Mouse (Mus musculus): ENCODE measurements at regions not wholly inside any gene's neighbourhood (a gene's known extent, or its start where the extent isn't known, plus 50 kb on each side); places are given as distances from the start of the nearest gene placed in this dataset.
A peak's percentile ranks its signal among the peaks of the same experiment; 100 is the strongest.

DNA sequence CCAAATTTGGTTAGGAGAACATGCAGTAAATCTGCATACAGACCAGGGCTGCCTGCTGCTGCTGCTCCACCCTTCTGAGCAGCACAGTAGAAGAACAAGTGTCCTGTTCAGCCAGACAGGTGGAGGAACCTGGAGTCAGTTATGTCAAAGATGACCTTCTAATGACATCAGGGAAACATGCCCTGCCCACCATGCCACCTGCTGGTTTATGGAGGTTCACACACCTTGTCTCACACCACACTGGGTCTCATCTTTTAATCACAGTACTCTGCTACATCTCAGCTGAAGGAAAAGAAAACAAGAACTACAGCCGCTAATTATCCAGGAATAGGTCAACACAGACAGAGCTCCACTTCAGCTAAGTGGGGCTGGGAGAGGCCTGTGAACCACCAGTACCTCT lies 159.0 kb upstream of the Gas1 start:
- no peak for ATAC-seq (replicated peaks in 1 of 2; ENCODE audit: insufficient read depth in 1 of 2, low FRiP score in 2 of 2, low TSS enrichment in 1 of 2, low read depth in 1 of 2, poor library complexity in 2 of 2, severe bottlenecking in 2 of 2)

DNA sequence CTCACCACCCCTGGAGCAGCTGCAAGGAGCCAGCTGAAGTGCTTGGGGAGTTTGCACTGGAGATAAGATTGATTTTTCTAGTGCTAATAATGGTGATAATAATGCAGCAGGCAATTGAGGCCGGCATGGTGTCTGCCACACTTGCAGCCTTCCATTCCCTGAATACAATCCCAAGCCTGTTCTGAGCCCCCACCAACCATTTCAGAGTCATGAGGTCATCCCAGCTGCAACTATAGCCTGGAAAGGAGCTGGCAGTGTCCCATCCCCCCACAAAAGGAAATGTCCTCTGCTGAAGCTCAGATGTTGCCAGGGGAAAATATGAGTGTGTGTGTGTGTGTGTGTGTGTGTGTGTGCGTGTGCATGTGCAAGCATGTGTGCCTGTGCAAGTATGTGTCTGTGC lies 160.2 kb upstream of the Gas1 start:
- no peak for ATAC-seq (replicated peaks in 1 of 2; ENCODE audit: insufficient read depth in 1 of 2, low FRiP score in 2 of 2, low TSS enrichment in 1 of 2, low read depth in 1 of 2, poor library complexity in 2 of 2, severe bottlenecking in 2 of 2)

DNA sequence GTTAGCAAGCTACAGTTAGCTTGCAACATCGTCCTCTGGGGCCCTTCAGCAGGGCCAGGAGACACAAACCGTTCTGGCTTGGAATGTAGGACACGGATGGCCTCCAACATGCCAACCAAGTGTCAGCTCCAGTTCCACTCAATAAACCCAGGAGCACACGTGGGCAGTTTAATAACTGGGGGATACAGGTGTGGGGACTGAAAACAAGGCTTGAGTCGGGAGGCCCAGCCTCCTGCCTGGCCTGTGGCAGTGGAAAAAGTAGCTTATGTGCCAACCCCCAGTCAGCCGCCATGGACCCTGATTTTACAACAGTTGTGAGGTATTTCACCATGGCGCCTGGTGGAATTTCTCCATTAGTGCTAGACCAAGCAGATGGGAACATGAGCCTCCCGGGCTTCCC lies 160.9 kb upstream of the Gas1 start:
- ATAC-seq (replicated peaks in 1 of 2; ENCODE audit: insufficient read depth in 1 of 2, low FRiP score in 2 of 2, low TSS enrichment in 1 of 2, low read depth in 1 of 2, poor library complexity in 2 of 2, severe bottlenecking in 2 of 2) = no peak

DNA sequence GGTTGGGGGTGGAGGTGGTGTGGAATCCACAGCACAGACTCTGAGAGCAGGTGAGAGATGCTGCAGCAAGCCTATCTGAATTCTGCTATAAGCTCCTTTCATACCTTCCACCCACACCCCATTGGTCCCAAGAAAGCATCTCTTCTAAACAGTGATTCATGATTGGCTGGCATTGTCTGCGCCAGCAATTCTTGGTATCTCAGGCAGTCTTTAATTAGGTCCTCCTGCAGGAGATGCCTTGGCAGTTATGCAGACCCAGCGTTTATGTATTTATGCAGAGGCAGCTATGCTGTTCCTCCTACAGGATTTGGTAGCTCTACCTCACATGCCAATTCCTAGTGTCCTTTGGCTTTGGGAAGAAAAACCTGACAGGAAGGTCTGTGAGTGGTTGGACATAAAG lies 162.9 kb upstream of the Gas1 start:
- ATAC-seq (replicated peaks in 1 of 2; ENCODE audit: insufficient read depth in 1 of 2, low FRiP score in 2 of 2, low TSS enrichment in 1 of 2, low read depth in 1 of 2, poor library complexity in 2 of 2, severe bottlenecking in 2 of 2) = no peak

DNA sequence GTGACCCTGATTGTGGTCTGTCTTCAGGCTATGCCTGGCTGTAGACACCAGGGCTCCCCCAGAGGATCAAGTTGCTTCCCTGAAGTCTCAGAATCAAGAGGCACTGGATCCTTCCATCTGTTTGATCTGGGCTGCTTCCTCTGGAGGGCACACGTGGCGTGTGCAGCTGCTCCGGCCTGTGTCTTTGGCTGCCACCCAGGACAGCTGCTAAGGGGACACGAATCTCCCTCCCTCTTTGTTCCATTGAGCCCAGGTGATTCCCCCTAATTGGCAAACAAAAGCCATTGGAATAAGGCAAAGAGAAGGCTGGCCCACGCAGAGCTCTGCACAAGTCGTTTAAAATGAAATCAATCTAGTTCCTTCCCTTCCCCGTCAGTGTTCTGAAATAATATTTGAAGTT lies 170.7 kb upstream of the Gas1 start:
- ATAC-seq (replicated peaks in 1 of 2; ENCODE audit: insufficient read depth in 1 of 2, low FRiP score in 2 of 2, low TSS enrichment in 1 of 2, low read depth in 1 of 2, poor library complexity in 2 of 2, severe bottlenecking in 2 of 2) = peak in 1 of 2 experiments; percentile 39; a peak in 1 of 4 replicates

DNA sequence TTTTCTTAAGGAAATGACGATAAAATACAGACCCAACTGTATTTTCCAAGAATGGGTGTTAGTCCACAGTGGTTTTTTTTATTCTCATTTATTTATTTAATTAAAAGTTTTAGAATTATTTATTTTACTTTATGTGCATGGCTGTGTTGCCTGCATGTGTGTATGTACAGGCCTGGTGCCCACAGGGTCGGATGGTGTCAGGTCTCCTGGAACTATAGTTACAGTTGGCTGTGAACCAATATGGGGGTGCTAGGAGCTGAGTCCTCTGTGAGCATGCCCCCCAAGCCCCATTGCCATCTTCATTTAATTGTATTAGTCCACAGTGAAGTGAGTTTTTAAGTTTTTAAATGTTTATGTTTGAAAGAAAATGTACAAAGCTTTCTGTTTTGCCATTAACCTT lies 171.3 kb upstream of the Gas1 start:
- no peak for ATAC-seq (replicated peaks in 1 of 2; ENCODE audit: insufficient read depth in 1 of 2, low FRiP score in 2 of 2, low TSS enrichment in 1 of 2, low read depth in 1 of 2, poor library complexity in 2 of 2, severe bottlenecking in 2 of 2)

DNA sequence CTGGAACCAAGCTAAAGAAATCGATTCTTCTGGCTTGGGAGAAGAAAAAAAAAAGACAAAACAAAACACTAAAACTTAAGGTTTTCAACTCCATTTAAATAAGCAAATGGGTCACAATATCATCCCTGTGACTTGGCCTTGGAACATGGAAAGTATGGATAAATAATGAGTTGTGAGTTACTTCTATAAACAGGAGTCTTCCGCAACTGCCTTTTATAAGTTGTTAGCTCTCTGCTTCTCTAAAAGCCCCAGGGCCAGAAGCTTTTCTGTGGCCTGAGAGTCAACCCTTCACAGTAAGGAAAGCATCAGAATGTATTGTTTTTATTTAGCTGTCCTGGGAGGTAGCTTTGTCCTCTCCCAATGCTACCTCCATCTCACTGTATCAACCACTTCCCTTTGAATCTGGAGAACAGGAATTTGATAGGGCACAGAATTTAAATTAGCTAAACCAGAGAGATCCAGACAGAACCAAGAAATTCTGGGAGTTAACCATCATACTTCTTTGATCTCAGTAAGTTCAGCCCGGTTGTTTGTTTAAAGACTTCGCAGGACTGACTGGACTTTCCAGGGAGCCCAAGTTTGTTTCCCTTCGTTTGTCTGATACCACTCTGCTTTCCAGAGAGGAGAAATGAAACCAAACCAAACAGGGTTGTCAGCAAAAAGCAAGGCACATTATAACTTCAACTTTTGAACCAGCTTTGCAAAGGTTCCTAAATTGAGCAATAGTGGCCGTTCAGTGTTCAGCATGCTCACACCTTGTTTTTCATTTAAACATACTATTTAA lies 178.7 kb upstream of the Gas1 start:
- no peak for ATAC-seq (replicated peaks in 1 of 2; ENCODE audit: insufficient read depth in 1 of 2, low FRiP score in 2 of 2, low TSS enrichment in 1 of 2, low read depth in 1 of 2, poor library complexity in 2 of 2, severe bottlenecking in 2 of 2)

DNA sequence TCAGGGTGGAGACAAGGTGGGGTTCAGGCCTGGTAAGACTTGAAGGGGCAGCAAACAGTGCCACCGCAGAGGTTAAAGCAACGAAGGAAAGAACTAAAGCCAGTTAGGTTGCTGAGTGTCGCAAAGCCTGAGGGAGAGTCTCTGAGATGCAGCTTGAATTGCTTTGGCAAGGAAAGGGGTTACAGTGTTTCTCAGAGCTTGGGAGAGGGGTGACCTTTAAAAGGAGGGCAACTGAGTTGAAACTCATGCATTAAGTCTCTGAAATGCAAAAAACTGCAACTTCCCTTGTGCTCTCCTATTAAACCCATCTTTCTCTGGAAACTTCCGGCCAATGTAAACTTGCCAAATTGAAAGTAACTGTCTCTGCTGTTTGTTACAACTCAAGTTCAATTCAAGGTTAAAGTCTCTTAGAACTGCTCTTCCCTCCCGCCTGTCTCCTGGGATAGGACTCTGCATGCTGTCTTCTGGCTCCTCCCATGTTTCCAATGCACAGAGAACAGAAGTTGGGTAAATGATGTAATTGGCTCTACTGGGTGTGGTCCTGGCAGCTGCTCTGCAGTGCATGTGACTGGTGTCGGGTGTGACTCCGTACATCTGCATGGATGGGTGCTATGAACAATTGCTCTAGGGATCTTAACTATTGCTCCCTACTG lies 181.4 kb upstream of the Gas1 start:
- ATAC-seq (replicated peaks in 1 of 2; ENCODE audit: insufficient read depth in 1 of 2, low FRiP score in 2 of 2, low TSS enrichment in 1 of 2, low read depth in 1 of 2, poor library complexity in 2 of 2, severe bottlenecking in 2 of 2) = no peak

DNA sequence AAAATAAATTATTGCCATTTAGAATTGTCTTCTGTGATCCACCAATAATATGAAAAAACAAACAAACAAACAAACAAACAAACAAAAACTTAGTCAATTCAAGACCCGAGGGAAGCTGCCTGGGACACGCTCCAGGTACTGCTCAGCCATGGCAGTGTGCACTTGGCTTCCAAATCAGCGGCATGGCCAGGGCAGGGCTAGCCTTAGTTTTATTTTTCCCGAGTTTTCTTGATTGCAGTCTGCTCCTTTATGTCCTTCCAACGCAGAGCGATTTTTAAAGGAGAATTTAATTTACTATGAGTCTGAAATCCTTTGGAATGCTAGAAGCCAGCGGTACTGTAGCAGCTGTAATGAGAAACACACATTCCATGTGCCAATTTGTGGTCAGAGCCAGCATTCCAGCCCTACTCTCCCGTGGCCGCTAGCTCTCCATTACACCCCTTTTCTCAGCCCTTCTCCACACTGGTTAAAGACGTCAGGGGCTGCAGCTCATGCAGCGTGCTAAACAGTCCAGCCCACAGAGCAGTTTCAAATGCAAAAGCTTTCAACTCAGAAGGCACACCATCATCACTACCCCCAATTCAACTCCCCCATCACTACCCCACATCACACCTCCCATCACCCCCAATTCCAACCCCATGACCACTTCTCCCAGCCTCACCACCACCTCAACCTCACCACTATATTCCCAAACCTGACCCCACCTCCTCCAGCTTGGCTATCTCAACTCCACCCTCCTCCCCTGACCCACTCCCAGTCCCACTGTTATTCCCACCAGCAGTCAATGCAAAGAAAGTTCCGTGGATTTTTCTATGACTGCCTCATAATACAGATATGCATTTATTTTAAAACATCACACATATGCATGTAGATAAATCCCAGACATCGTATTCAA lies 187.9 kb upstream of the Gas1 start:
- ATAC-seq (replicated peaks in 1 of 2; ENCODE audit: insufficient read depth in 1 of 2, low FRiP score in 2 of 2, low TSS enrichment in 1 of 2, low read depth in 1 of 2, poor library complexity in 2 of 2, severe bottlenecking in 2 of 2) = no peak

DNA sequence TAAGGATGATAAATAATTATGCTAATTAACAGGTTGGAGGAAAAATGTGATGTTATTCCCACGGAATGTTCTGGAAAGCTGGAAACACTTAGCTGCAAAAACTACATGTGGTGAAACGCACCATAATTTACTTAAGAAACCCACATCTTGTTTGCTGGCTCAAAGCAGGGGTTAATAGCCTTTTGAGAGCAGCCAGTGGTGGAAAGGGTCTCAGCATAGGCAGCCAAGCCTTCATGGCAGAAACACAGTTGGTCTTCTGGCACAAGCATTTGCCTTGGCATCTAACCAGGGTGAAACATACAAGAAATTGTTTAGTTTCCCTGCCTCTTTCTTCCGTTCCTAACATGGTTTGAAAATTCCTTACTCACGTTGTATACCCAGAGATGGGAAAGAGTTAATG lies 192.1 kb upstream of the Gas1 start:
- ATAC-seq (replicated peaks in 1 of 2; ENCODE audit: insufficient read depth in 1 of 2, low FRiP score in 2 of 2, low TSS enrichment in 1 of 2, low read depth in 1 of 2, poor library complexity in 2 of 2, severe bottlenecking in 2 of 2) = no peak

DNA sequence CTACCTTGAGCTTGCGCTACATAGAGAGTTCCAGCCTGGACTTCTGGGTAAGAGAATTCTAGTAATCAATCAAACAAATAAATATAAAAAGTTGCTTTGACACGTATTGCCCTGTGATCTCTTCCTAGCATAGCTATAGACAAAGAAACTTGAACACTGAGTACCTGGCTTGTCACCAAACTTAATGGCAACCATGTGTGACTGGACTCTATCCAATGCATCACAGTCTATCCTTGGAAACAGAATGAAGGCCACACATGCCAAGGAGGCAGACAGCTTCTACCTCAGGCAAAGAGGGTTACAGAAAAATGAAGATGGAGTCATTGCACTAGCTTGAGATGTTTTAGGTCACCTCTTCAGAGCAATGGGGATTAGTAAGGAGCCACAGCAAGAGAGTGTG lies 194.5 kb upstream of the Gas1 start:
- no peak for ATAC-seq (replicated peaks in 1 of 2; ENCODE audit: insufficient read depth in 1 of 2, low FRiP score in 2 of 2, low TSS enrichment in 1 of 2, low read depth in 1 of 2, poor library complexity in 2 of 2, severe bottlenecking in 2 of 2)

DNA sequence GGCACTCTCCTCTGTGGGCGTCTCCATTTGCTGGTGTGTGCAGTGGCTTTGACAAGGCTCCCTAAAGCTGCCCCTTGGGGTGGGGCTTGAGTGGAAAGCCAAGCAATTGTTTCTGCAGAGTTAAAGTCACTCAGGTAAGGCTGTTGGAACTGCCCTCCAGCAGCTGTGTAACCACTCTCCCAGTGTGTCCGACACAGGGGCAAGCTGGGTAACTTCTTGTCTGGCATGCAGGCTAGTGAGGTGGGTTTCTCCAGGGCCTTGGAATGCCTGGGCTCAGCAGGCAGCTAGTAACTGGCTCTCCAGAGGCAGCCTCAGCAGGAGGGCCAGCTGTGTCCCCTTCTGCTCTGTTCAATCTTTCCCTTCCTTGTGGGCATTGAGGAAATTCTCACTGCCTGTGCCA lies 199.5 kb upstream of the Gas1 start:
- no peak for ATAC-seq (replicated peaks in 1 of 2; ENCODE audit: insufficient read depth in 1 of 2, low FRiP score in 2 of 2, low TSS enrichment in 1 of 2, low read depth in 1 of 2, poor library complexity in 2 of 2, severe bottlenecking in 2 of 2)

DNA sequence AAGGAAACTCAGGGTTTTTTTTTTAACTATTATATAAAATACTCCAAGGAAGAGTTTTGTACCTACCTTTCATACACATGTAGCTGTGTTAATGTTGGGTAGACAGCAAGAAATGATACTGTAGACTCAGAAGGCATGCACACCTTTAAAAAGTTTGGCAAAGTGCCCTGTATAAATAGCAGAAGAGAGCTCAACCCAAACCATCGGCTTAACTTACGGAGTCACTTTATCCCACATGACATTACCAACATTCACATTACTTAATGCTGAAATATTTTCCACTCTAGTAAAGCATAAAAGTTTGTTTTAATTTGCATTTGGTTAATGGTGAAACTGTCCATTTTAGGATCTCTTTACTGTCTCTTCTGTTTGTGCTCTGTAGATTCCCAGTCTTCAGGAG lies 205.7 kb upstream of the Gas1 start:
- ATAC-seq (replicated peaks in 1 of 2; ENCODE audit: insufficient read depth in 1 of 2, low FRiP score in 2 of 2, low TSS enrichment in 1 of 2, low read depth in 1 of 2, poor library complexity in 2 of 2, severe bottlenecking in 2 of 2) = no peak

DNA sequence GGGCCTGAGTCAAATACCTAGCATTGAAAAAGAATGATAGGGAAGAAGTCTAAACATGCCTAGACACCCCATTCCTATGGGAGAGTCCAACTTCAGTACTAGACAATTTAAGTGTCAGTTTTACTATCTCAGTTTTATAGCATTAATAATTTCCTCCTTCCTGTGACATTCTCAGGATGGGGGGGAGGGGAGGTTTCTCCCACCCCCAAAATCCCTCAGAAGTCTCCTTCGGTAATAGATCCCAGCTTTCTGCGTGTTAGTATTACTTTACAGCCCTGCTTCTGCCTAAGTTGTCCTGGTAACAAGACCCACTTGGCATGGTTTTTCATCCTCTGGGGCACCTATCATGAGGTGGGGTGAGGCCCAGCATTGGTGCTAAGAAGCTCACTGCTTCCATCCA lies 202.9 kb upstream of the Dapk1 start:
- no peak for ATAC-seq (replicated peaks in 1 of 2; ENCODE audit: insufficient read depth in 1 of 2, low FRiP score in 2 of 2, low TSS enrichment in 1 of 2, low read depth in 1 of 2, poor library complexity in 2 of 2, severe bottlenecking in 2 of 2)

DNA sequence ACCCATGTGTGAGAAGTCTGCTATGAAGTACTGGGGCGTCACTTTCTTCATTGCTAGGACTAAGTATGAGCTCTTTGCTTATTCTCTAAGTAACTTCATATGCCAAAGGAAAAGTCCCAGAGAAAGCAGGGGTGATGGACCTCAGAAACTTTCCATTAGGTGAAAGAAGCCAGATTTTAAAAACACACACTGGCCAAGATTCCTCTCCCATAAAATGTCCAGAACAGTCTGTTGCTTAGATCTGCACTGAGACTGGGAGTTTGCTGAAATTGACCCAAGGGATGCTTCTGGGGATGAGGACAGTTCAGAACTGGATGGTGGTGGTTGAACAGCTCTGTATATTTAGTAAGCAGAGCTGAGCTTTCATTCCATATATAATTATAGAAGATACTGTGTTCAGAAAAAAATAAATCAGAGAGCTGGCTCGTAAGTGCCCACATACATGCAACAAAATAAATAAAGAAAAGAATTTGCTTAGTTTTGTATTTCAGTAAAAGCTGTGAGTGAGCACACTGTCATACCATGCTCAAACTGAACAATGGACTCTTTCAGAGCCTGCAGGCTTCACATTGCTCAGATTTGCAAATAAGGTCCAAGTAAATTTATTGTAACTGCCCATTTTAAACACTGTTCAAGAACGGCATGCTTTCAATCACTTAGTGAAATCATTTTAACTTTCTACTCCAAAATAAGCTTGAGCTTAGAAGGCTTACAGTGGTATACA lies 200.8 kb upstream of the Dapk1 start:
- ATAC-seq (replicated peaks in 1 of 2; ENCODE audit: insufficient read depth in 1 of 2, low FRiP score in 2 of 2, low TSS enrichment in 1 of 2, low read depth in 1 of 2, poor library complexity in 2 of 2, severe bottlenecking in 2 of 2) = no peak

DNA sequence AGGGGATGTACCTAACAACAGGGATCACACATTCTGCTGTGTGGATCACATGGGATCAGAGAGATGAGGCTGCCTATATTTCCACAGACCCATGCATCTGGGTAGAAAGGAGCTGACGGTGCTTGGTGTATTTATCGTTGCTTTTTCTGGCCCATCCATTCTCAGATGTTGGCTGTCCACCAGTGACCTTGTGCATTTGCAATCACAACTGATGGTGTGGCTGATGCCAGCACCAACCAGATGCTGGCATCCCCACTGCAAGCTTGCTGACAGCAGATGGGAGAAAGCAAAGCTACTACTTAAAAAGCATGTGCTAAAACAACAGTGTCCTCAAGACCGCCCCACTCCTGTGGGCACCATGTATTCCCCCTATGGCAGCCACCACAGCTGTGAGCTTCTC lies 198.3 kb upstream of the Dapk1 start:
- no peak for ATAC-seq (replicated peaks in 1 of 2; ENCODE audit: insufficient read depth in 1 of 2, low FRiP score in 2 of 2, low TSS enrichment in 1 of 2, low read depth in 1 of 2, poor library complexity in 2 of 2, severe bottlenecking in 2 of 2)

DNA sequence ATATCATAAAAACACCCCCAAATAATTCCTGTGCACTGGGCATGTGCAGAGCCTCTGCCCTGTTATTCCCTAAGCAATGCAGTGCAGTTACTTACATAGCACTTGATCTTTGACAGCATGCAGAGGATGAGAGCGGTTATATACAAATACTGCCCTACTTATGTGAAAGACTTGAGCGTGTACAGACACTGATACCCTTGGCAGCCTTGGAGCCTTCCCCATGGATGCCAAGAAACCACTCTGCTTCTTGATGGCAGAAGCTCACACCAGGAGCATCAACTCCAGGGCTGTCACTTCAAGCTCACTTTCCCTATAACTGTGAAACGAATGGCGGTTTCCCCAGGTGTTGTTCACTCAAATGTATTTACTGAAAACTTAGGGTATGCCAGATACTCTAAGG lies 194.4 kb upstream of the Dapk1 start:
- no peak for ATAC-seq (replicated peaks in 1 of 2; ENCODE audit: insufficient read depth in 1 of 2, low FRiP score in 2 of 2, low TSS enrichment in 1 of 2, low read depth in 1 of 2, poor library complexity in 2 of 2, severe bottlenecking in 2 of 2)

Data from hematopoietic stem cell, adult 5-6 weeks (primary cell).